Mouse (Mus musculus): ENCODE results near the gene Olfr1037.
"Not testable (repeated sequence)": the region's sequence is repeated elsewhere in the genome, so short reads cannot be mapped to it uniquely, and the experiment has no call there.

Olfr1037 gene

GRCm38 (mm10) chr2:86087285-86087684 lies at the start of gene Olfr1037:
Gene Olfr1037, minus strand, starts transcription at chr2:86087385.
- in situ Hi-C loops (cut with MboI; ENCODE audit: unreplicated experiment in 2 of 2), result no loop called here

GRCm38 (mm10) chr2:86135828-86136227 lies 48.6 kb upstream of the Olfr1037 start, which contains the start of gene Olfr1039:
Gene Olfr1039, minus strand, starts transcription at chr2:86135928.
- in situ Hi-C loops (cut with MboI; ENCODE audit: unreplicated experiment in 2 of 2), result no loop called here

- in situ Hi-C loops (cut with MboI; ENCODE audit: unreplicated experiment in 2 of 2), result not testable (repeated sequence)
These were observed 6.7 kb downstream of the Olfr1037 start for GRCm38 (mm10) chr2:86080478-86080877.

- in situ Hi-C loops (cut with MboI; ENCODE audit: unreplicated experiment in 2 of 2), result not testable (repeated sequence)
These were observed 13.5 kb downstream of the Olfr1037 start, which contains the start of gene Olfr1036 for GRCm38 (mm10) chr2:86073692-86074091. Gene Olfr1036, plus strand, starts transcription at chr2:86073992.

- in situ Hi-C loops (cut with MboI; ENCODE audit: unreplicated experiment in 2 of 2), result no loop called here
These were observed 17.0 kb downstream of the Olfr1037 start for GRCm38 (mm10) chr2:86070189-86070588.

- in situ Hi-C loops (cut with MboI; ENCODE audit: unreplicated experiment in 2 of 2), result not testable (repeated sequence)
These were observed 23.4 kb downstream of the Olfr1037 start for GRCm38 (mm10) chr2:86063766-86064165.

GRCm38 (mm10) chr2:86050777-86051176 lies 36.4 kb downstream of the Olfr1037 start:
- in situ Hi-C loops (cut with MboI; ENCODE audit: unreplicated experiment in 2 of 2), result not testable (repeated sequence)

- in situ Hi-C loops (cut with MboI; ENCODE audit: unreplicated experiment in 2 of 2), result no loop called here
These were observed 41.6 kb downstream of the Olfr1037 start, which contains the start of gene Olfr1034 for GRCm38 (mm10) chr2:86045561-86045960. Gene Olfr1034, plus strand, starts transcription at chr2:86045861.
